Mouse (Mus musculus) brain, embryonic 18.5 days (tissue): ENCODE data around the gene Arhgap31.
"Not testable (repeated sequence)": the region's sequence is repeated elsewhere in the genome, so short reads cannot be mapped to it uniquely, and the experiment has no call there.

Source experiments
- DNase-seq: peaks from one replicate; pipeline ENCODE4 v3.0.0-alpha.2; 2012; ENCODE audit warnings: low read depth, low spot score

Gene Arhgap31

GRCm38 (mm10) chr16:38687673-38688072 is 25.4 kb downstream of the Arhgap31 start:
- no peak for DNase-seq

GRCm38 (mm10) chr16:38683094-38683493 is 30.0 kb downstream of the Arhgap31 start:
- DNase-seq, result no peak

GRCm38 (mm10) chr16:38681313-38681712 is 31.8 kb downstream of the Arhgap31 start:
- no peak for DNase-seq

- no peak for DNase-seq
These were observed 33.5 kb downstream of the Arhgap31 start for GRCm38 (mm10) chr16:38679431-38680021.

GRCm38 (mm10) chr16:38678853-38679252 is 34.2 kb downstream of the Arhgap31 start:
- DNase-seq, result no peak

GRCm38 (mm10) chr16:38677941-38678340 is 35.1 kb downstream of the Arhgap31 start:
- not testable (repeated sequence) for DNase-seq

GRCm38 (mm10) chr16:38677171-38677570 is 35.9 kb downstream of the Arhgap31 start:
- DNase-seq, result no peak

GRCm38 (mm10) chr16:38676647-38677046 is 36.4 kb downstream of the Arhgap31 start:
- no peak for DNase-seq

- no peak for DNase-seq
These were observed 37.3 kb downstream of the Arhgap31 start for GRCm38 (mm10) chr16:38675600-38676335.

- DNase-seq, result no peak
These were observed 38.2 kb downstream of the Arhgap31 start for GRCm38 (mm10) chr16:38674891-38675290.

- peak; percentile 57 for DNase-seq
These were observed 39.6 kb downstream of the Arhgap31 start for GRCm38 (mm10) chr16:38673511-38673910.

GRCm38 (mm10) chr16:38672947-38673346 is 40.1 kb downstream of the Arhgap31 start:
- DNase-seq, result no peak

- no peak for DNase-seq
These were observed 40.7 kb downstream of the Arhgap31 start for GRCm38 (mm10) chr16:38672370-38672769.

- DNase-seq, result no peak
These were observed 42.3 kb downstream of the Arhgap31 start for GRCm38 (mm10) chr16:38670621-38671390.

- DNase-seq, result no peak
These were observed 44.0 kb downstream of the Arhgap31 start for GRCm38 (mm10) chr16:38668871-38669675.

- DNase-seq, result no peak
These were observed 46.6 kb downstream of the Arhgap31 start for GRCm38 (mm10) chr16:38666523-38666922.

GRCm38 (mm10) chr16:38666016-38666415 is 47.1 kb downstream of the Arhgap31 start:
- DNase-seq, result no peak

- DNase-seq, result no peak
These were observed 50.5 kb downstream of the Arhgap31 start for GRCm38 (mm10) chr16:38662575-38662974.

GRCm38 (mm10) chr16:38654308-38654707 is 58.8 kb downstream of the Arhgap31 start:
- DNase-seq, result no peak

GRCm38 (mm10) chr16:38653390-38653871 is 59.6 kb downstream of the Arhgap31 start:
- DNase-seq, result no peak

GRCm38 (mm10) chr16:38652653-38653052 is 60.4 kb downstream of the Arhgap31 start:
- DNase-seq, result no peak
